ENCODE assay signal across 14 mouse cellular contexts in genomic region chr12:102555850-102556249, GRCm38 (mm10). TPM values are rescaled to one million over a fixed set of nuclear protein-coding genes. Genes with fewer than 3 reads are reported as not detected.
DNase-seq lines count a peak whose midpoint lies in the region; ATAC-seq and TF ChIP-seq lines count a peak whose summit lies in the region.
"Had no signal": no experiment of that assay in that cellular context is flagged by ENCODE, and none has a peak within 500 bp of the region (broad histone marks: within the 10 kb centered on the region; RNA-seq: fewer than 3 reads in every experiment).

No protein-coding gene starts in this region.

- H3K36me3 ChIP-seq in hindbrain, embryonic 10.5 days, result no peaks in the 10 kb centered on the region
- H3K36me3 ChIP-seq in midbrain, postnatal 0 days (ENCODE audit: insufficient read depth, low read length), result peaks cover 12% of the 10 kb centered on the region; the same call in 1 of the 2 replicates
- H3K36me3 ChIP-seq: embryonic facial prominence, embryonic 12.5 days; heart, embryonic 13.5 days; intestine, embryonic 15.5 days; limb, embryonic 10.5 days had no signal

- H3K9ac ChIP-seq in midbrain, postnatal 0 days (replicated peaks; ENCODE audit: low read length, poor library complexity, severe bottlenecking), result peak overlapping the region; percentile 91
- H3K9ac ChIP-seq: embryonic facial prominence, embryonic 12.5 days; heart, embryonic 13.5 days; intestine, embryonic 15.5 days had no signal

- DNase-seq in left cerebral cortex, postnatal 25 days (ENCODE audit: low spot score in 2 of 2), result peak; percentile 31 to 41
- DNase-seq in left cerebral cortex, adult 11 months (ENCODE audit: low spot score), result no peak
- peak; percentile 58 to 72 for DNase-seq in cerebellum, postnatal 10 days
- no peak for DNase-seq in hindbrain, embryonic 10.5 days (ENCODE audit: low spot score)
- DNase-seq in midbrain, postnatal 0 days (ENCODE audit: low spot score), result no peak
- DNase-seq in c-Kit-positive CD71-positive TER-119-positive erythroid progenitor cells, embryonic 14.5 days (ENCODE audit: low spot score), result no peak
- DNase-seq in B cell, adult 2 months, result no peak
- DNase-seq in gastrocnemius, postnatal 25 days, result no peak
- DNase-seq: thymus, postnatal 36 days had no signal

- no peak overlapping the region for H3K27ac ChIP-seq in hindbrain, embryonic 10.5 days
- 0 out of 2 replicates have a peak overlapping the region, but pooled peaks have one; percentile 76 for H3K27ac ChIP-seq in midbrain, postnatal 0 days (ENCODE audit: low read depth, low read length)
- H3K27ac ChIP-seq: embryonic facial prominence, embryonic 12.5 days; heart, embryonic 13.5 days; intestine, embryonic 15.5 days; limb, embryonic 10.5 days had no signal

- intact Hi-C loops in left cerebral cortex, postnatal 25 days (cut with DNase I), result no loop called here

- peak overlapping the region; percentile 61 for H3K4me3 ChIP-seq in hindbrain, embryonic 10.5 days
- peak overlapping the region; percentile 72 for H3K4me3 ChIP-seq in midbrain, postnatal 0 days (ENCODE audit: low read depth, low read length)
- H3K4me3 ChIP-seq: heart, embryonic 13.5 days had no signal

- TF ChIP-seq CTCF in midbrain, postnatal 0 days (IDR thresholded peaks at IDR 0.05), result no peak

- H3K4me2 ChIP-seq in midbrain, postnatal 0 days (ENCODE audit: low read depth, low read length, poor library complexity, severe bottlenecking), result peak overlapping the region; percentile 87
- H3K4me2 ChIP-seq: heart, embryonic 13.5 days had no signal

- H3K4me1 ChIP-seq in hindbrain, embryonic 10.5 days (replicated peaks), result peaks cover 26% of the 10 kb centered on the region
- no peaks in the 10 kb centered on the region for H3K4me1 ChIP-seq in midbrain, postnatal 0 days (ENCODE audit: insufficient read depth, low read length)
- H3K4me1 ChIP-seq: embryonic facial prominence, embryonic 12.5 days had no signal

- no peaks in the 10 kb centered on the region for H3K9me3 ChIP-seq in hindbrain, embryonic 10.5 days
- H3K9me3 ChIP-seq in midbrain, postnatal 0 days (ENCODE audit: low read length), result no peaks in the 10 kb centered on the region
- H3K9me3 ChIP-seq: embryonic facial prominence, embryonic 12.5 days; heart, embryonic 13.5 days; intestine, embryonic 15.5 days; limb, embryonic 10.5 days had no signal

- ATAC-seq in midbrain, postnatal 0 days (ENCODE audit: low FRiP score), result no peak
- ATAC-seq: CD4-positive, CD25-positive, alpha-beta regulatory T cell, adult 4 months had no signal

- peaks cover 27% of the 10 kb centered on the region for H3K27me3 ChIP-seq in hindbrain, embryonic 10.5 days (ENCODE audit: insufficient read depth, poor library complexity, severe bottlenecking)
- no peaks in the 10 kb centered on the region for H3K27me3 ChIP-seq in midbrain, postnatal 0 days (ENCODE audit: insufficient read depth, low read length)

- WGBS in hindbrain, embryonic 10.5 days, result 91% methylated on average over 3 of the region's 3 CpGs
- 44% methylated on average over 3 of the region's 3 CpGs for WGBS in midbrain, postnatal 0 days

RNA-seq across cellular contexts. Expression of gene Chga, which starts 1.1 kb away (rescaled TPM):
- 100 to 1,000 TPM; 177 to 186 TPM for total RNA-seq in left cerebral cortex, postnatal 25 days (2021)
- 15.6 and 30.1 TPM in 2 replicates for polyA plus RNA-seq in hindbrain, embryonic 10.5 days (2016; fragmentation: Nextera tagmentation; extraction: Ambion mirVana)
- total RNA-seq in midbrain, postnatal 0 days (2014; rRNA removed), result 148 and 168 TPM in 2 replicates
- 257 and 272 TPM in 2 replicates for polyA plus RNA-seq in midbrain, postnatal 0 days (2015; fragmentation: Nextera tagmentation; extraction: Ambion mirVana)
- total RNA-seq in gastrocnemius, postnatal 25 days (2021), result not detected
- polyA plus RNA-seq: CD4-positive, CD25-positive, alpha-beta regulatory T cell, adult 4 months had no signal

Comparison
In these comparisons a context has a peak if more than half of its experiments do, and no peak if none do; other contexts are left out.
1. DNase-seq: peak in left cerebral cortex, postnatal 25 days (2 of 2) and cerebellum, postnatal 10 days (2 of 2); none in left cerebral cortex, adult 11 months (single experiment), hindbrain, embryonic 10.5 days (single experiment), midbrain, postnatal 0 days (single experiment), c-Kit-positive CD71-positive TER-119-positive erythroid progenitor cells, embryonic 14.5 days (single experiment), B cell, adult 2 months (0 of 2) and gastrocnemius, postnatal 25 days (single experiment).
2. RNA of gene Chga, which starts 1.1 kb away (total RNA-seq): 177 to 186 TPM in left cerebral cortex, postnatal 25 days and 148 to 168 TPM in midbrain, postnatal 0 days; not detected in gastrocnemius, postnatal 25 days; every median in the first group is over 100 times any median in the second.